ENCODE assay signal across 8 mouse cellular contexts in the genomic region with DNA sequence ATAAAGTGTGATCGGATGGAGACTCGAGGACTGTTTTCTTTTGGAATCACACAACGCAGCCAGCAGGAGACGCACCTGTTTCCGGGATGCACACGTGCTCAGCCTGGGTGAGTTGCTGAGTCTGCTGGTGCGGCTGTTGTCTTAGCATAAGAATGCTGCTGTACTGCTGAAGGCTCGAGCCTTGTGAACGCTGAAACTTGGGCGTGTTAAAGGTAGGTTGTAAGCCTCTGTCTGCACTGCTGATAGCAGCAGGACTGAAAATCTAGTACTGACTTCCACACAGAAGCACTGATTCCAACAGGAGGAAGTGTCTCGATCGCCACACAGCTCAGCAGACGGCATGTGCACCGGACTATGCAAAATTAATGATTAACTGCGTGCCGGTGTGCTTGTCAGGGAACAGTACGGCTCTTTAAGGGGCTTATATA.
A peak's percentile ranks its signal among the peaks of the same experiment; 100 is the strongest.
DNase-seq lines count a peak whose midpoint lies in the region; ATAC-seq and TF ChIP-seq lines count a peak whose summit lies in the region.

No protein-coding gene starts in this region.

- no peaks in the 10 kb centered on the region for H3K36me3 ChIP-seq in embryonic facial prominence, embryonic 14.5 days (ENCODE audit: control insufficient read depth, insufficient read depth, low read length)
- no peaks in the 10 kb centered on the region for H3K36me3 ChIP-seq in liver, adult 2 months (ENCODE audit: control insufficient read depth, insufficient read depth, low read length)

- H3K9ac ChIP-seq in embryonic facial prominence, embryonic 14.5 days (ENCODE audit: low read depth, low read length), result no peak overlapping the region
- no peak overlapping the region for H3K9ac ChIP-seq in liver, adult 2 months (ENCODE audit: low read depth, low read length)

- TF ChIP-seq CTCF in liver, adult 2 months (IDR thresholded peaks at IDR 0.05; ENCODE audit: low read depth, low read length), result 0 out of 2 replicates have a peak, but pooled peaks have one; percentile 3

- peak overlapping the region; percentile 43 for H3K4me2 ChIP-seq in embryonic facial prominence, embryonic 14.5 days (ENCODE audit: low read depth, low read length)

- H3K27me3 ChIP-seq in embryonic facial prominence, embryonic 14.5 days (replicated peaks; ENCODE audit: control insufficient read depth, insufficient read depth, low read length), result no peaks in the 10 kb centered on the region
- no peaks in the 10 kb centered on the region for H3K27me3 ChIP-seq in liver, adult 2 months (ENCODE audit: control insufficient read depth, insufficient read depth, low read length)

- no peak for TF ChIP-seq POLR2A in liver, adult 2 months (IDR thresholded peaks at IDR 0.05; ENCODE audit: extremely low read depth, insufficient read depth, low read length)

- H3K27ac ChIP-seq in embryonic facial prominence, embryonic 14.5 days (replicated peaks; ENCODE audit: low read depth, low read length), result peak overlapping the region; percentile 72
- H3K27ac ChIP-seq in liver, adult 2 months (replicated peaks; ENCODE audit: insufficient read depth, low read depth, low read length), result no peak overlapping the region

- H3K4me1 ChIP-seq in embryonic facial prominence, embryonic 14.5 days (ENCODE audit: control insufficient read depth, insufficient read depth, low read length), result peaks cover 25% of the 10 kb centered on the region
- H3K4me1 ChIP-seq in liver, adult 2 months (ENCODE audit: control insufficient read depth, insufficient read depth, low read length), result no peaks in the 10 kb centered on the region

- H3K9me3 ChIP-seq in embryonic facial prominence, embryonic 14.5 days (ENCODE audit: control insufficient read depth, low read length), result no peaks in the 10 kb centered on the region

- DNase-seq in thymus, postnatal 14 days, result peak; percentile 38
- DNase-seq in thymus, adult 18-20 months, result no peak
- DNase-seq in embryonic facial prominence, embryonic 14.5 days (ENCODE audit: low spot score), result peak; percentile 85
- peak; percentile 62 for DNase-seq in kidney, adult 18-20 months
- peak; percentile 49 for DNase-seq in liver, adult 2 months (ENCODE audit: extremely low read depth, low read depth, low spot score)
- peak; percentile 57 for DNase-seq in retina, embryonic 14.5 days (ENCODE audit: low spot score)

- H3K4me3 ChIP-seq in embryonic facial prominence, embryonic 14.5 days (ENCODE audit: low read depth, low read length), result peak overlapping the region; percentile 4; the same call in 1 of the 2 replicates
- H3K4me3 ChIP-seq in liver, adult 2 months (ENCODE audit: insufficient read depth, low read depth, low read length), result peak overlapping the region; percentile 34; the same call in 1 of the 2 replicates

- H3K79me2 ChIP-seq in liver, adult 2 months (ENCODE audit: control insufficient read depth, insufficient read depth, low read length), result no peaks in the 10 kb centered on the region

- ATAC-seq in embryonic facial prominence, embryonic 14.5 days (ENCODE audit: low read depth), result peak; percentile 89
- ATAC-seq in CD4-positive, CD25-positive, alpha-beta regulatory T cell, adult 4 months, result no peak
- ATAC-seq in granulocyte monocyte progenitor cell, adult 5-6 weeks (replicated peaks; ENCODE audit: poor library complexity, severe bottlenecking), result no peak

- WGBS in embryonic facial prominence, embryonic 14.5 days, result 32% methylated on average over 17 of the region's 17 CpGs
- 16% methylated on average over 17 of the region's 17 CpGs for WGBS in liver, adult 2 months

Comparison
In these comparisons a context has a peak if more than half of its experiments do, and no peak if none do; other contexts are left out.
1. DNase-seq: peak in thymus, postnatal 14 days (single experiment), embryonic facial prominence, embryonic 14.5 days (single experiment), kidney, adult 18-20 months (single experiment), liver, adult 2 months (single experiment) and retina, embryonic 14.5 days (single experiment); none in thymus, adult 18-20 months (0 of 2).